Mouse (Mus musculus) mouse trophoblast stem cell (cell line): Measurements from ENCODE around the gene Vti1a.

ENCODE experiments used
- in situ Hi-C, 2 experiments: fragments of 300-500 bp; cut with MseI, MboI; formaldehyde crosslinking; loops; 2 replicates in 1 of 2; 3 replicates in 1 of 2; pipeline ENCODE4 v1.15.1; 2025

Vti1a gene

GRCm38 (mm10) chr19:55313649-55314048, 2.4 kb upstream of the Vti1a start:
- in situ Hi-C loops = no loop called here

GRCm38 (mm10) chr19:55315452-55316108, 515 bp upstream of the Vti1a start, which contains the start of gene Zdhhc6:
TSS of gene Zdhhc6 (minus strand) at chr19:55316032.
- in situ Hi-C loops = no loop called here

- in situ Hi-C loops = no loop called here
Observed at GRCm38 (mm10) chr19:55316901-55317300, 806 bp downstream of the Vti1a start.

- in situ Hi-C loops = no loop called here
Observed at GRCm38 (mm10) chr19:55319036-55319435, 2.9 kb downstream of the Vti1a start.

- in situ Hi-C loops = no loop called here
Observed at GRCm38 (mm10) chr19:55319521-55319920, 3.4 kb downstream of the Vti1a start.

GRCm38 (mm10) chr19:55322604-55323003, 6.5 kb downstream of the Vti1a start:
- in situ Hi-C loops = no loop called here

GRCm38 (mm10) chr19:55327510-55327909, 11.4 kb downstream of the Vti1a start:
- in situ Hi-C loops = no loop called here

- in situ Hi-C loops = no loop called here
Observed at GRCm38 (mm10) chr19:55331776-55332175, 15.7 kb downstream of the Vti1a start.

GRCm38 (mm10) chr19:55332641-55333268, 16.7 kb downstream of the Vti1a start:
- in situ Hi-C loops = no loop called here

GRCm38 (mm10) chr19:55335881-55336280, 19.8 kb downstream of the Vti1a start:
- in situ Hi-C loops = no loop called here

GRCm38 (mm10) chr19:55336441-55336840, 20.3 kb downstream of the Vti1a start:
- in situ Hi-C loops = no loop called here

GRCm38 (mm10) chr19:55337066-55337465, 21.0 kb downstream of the Vti1a start:
- in situ Hi-C loops = no loop called here

GRCm38 (mm10) chr19:55337664-55338063, 21.6 kb downstream of the Vti1a start:
- in situ Hi-C loops = no loop called here

- in situ Hi-C loops = no loop called here
Observed at GRCm38 (mm10) chr19:55340521-55340920, 24.4 kb downstream of the Vti1a start.

GRCm38 (mm10) chr19:55341377-55341776, 25.3 kb downstream of the Vti1a start:
- in situ Hi-C loops = no loop called here

GRCm38 (mm10) chr19:55342423-55342822, 26.3 kb downstream of the Vti1a start:
- in situ Hi-C loops = no loop called here

GRCm38 (mm10) chr19:55343274-55343673, 27.2 kb downstream of the Vti1a start:
- in situ Hi-C loops = no loop called here

- in situ Hi-C loops = no loop called here
Observed at GRCm38 (mm10) chr19:55348187-55348586, 32.1 kb downstream of the Vti1a start.

- in situ Hi-C loops = no loop called here
Observed at GRCm38 (mm10) chr19:55350673-55351378, 34.7 kb downstream of the Vti1a start.

- in situ Hi-C loops = no loop called here
Observed at GRCm38 (mm10) chr19:55362606-55363005, 46.5 kb downstream of the Vti1a start.

GRCm38 (mm10) chr19:55369691-55370090, 53.6 kb downstream of the Vti1a start:
- in situ Hi-C loops = no loop called here

GRCm38 (mm10) chr19:55376331-55376730, 60.2 kb downstream of the Vti1a start:
- in situ Hi-C loops = no loop called here

GRCm38 (mm10) chr19:55377465-55377864, 61.4 kb downstream of the Vti1a start:
- in situ Hi-C loops = no loop called here
